Mouse (Mus musculus) MEL (cell line): ENCODE measurements around the gene Tmem132b.

Experiments used
- POLR2A ChIP-seq, 2 experiments: IDR thresholded peaks; 2 replicates each; pipeline ENCODE4 v1.6.1; 2011 to 2012; ENCODE audit warnings: low read length in 2 of 2, mild to moderate bottlenecking in 2 of 2, control low read depth in 1 of 2, improper control_type of control experiment in 1 of 2, low read depth in 1 of 2, moderate library complexity in 1 of 2; ENCODE audit not compliant: control insufficient read depth in 1 of 2, insufficient read depth in 1 of 2, poor library complexity in 1 of 2
- UBTF ChIP-seq: IDR thresholded peaks from 2 replicates; pipeline ENCODE4 v1.6.1; 2012; ENCODE audit warnings: low read depth, mild to moderate bottlenecking, inconsistent platforms, low read length, improper control_type of control experiment, moderate library complexity, borderline replicate concordance; ENCODE audit not compliant: insufficient read depth

DNA sequence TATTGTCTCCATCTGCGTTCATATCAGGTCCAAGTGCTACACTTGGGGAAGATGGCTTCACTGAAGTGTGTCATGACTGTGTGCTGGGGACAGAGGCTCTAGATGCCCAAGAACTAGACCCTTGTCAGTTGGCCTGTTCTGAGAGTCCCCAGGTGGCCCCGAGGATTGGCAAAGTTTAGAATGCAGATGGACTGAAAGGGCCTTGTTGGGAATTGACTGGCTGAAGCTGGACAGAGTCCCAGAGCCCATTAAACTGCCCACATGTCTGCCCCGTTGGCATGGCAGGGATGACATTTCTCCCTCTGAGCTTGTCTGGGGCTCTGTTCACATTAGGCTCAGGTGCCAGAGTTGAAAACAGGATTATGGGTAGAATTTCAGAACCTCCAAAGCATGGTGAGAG lies 167.8 kb downstream of the Tmem132b start:
- TF ChIP-seq UBTF (no peak), POLR2A (IDR thresholded peaks at IDR 0.05; ENCODE audit: control insufficient read depth in 1 of 2, insufficient read depth in 1 of 2, low read depth in 1 of 2, low read length in 2 of 2, poor library complexity in 1 of 2) (no peak)
